Mouse (Mus musculus): ENCODE data around the gene Cav3.

DNA sequence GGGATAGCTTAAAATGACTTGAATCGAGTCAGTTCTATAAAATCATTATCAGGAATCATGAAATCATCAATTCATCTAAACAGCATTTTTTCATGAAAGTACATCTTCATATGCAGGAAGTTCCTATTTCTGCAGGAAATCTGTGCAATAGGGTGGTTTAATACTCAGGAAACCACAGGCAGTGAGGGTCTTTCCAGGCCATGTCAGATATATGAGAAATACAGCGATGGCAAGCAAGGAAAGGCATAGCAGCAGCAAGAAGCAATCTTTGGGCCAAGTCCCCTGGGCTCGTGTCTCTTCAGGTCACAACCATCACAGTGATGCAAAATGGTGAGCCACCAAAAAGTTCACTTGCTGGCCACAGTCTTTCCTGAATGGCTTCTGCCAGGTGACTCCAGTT, 13.6 kb upstream of the Cav3 start:
- no peak for TF ChIP-seq MYOD1 (IDR thresholded peaks at IDR 0.05; ENCODE audit: control insufficient read depth in 1 of 3, insufficient read length in 2 of 3, low read depth in 2 of 3)
- no peak for TF ChIP-seq E2F4 (IDR thresholded peaks at IDR 0.05; ENCODE audit: insufficient read depth)
- TF ChIP-seq MAX (IDR thresholded peaks at IDR 0.05; ENCODE audit: low read depth), result no peak
- TF ChIP-seq POLR2A (IDR thresholded peaks at IDR 0.05; ENCODE audit: insufficient read length, low read depth), result no peak
- no peak for TF ChIP-seq POLR2AphosphoS2 (IDR thresholded peaks at IDR 0.05; ENCODE audit: insufficient read length, low read depth)
- TF ChIP-seq USF1 (IDR thresholded peaks at IDR 0.05; ENCODE audit: low read depth), result no peak
- no peak for TF ChIP-seq TCF12 (IDR thresholded peaks at IDR 0.05; ENCODE audit: insufficient read depth, poor library complexity, severe bottlenecking)
- TF ChIP-seq SRF (IDR thresholded peaks at IDR 0.05; ENCODE audit: control insufficient read depth, insufficient read length, low read depth), result no peak
- no peak for TF ChIP-seq CEBPB (IDR thresholded peaks at IDR 0.05; ENCODE audit: insufficient read depth, poor library complexity, severe bottlenecking)
- TF ChIP-seq REST (IDR thresholded peaks at IDR 0.05; ENCODE audit: insufficient read depth, insufficient read length), result no peak
- TF ChIP-seq MYOG (IDR thresholded peaks at IDR 0.05; ENCODE audit: control insufficient read depth in 1 of 3, insufficient read depth in 1 of 3, insufficient read length in 2 of 3, low read depth in 2 of 3), result no peak
- no peak for TF ChIP-seq TCF3 (IDR thresholded peaks at IDR 0.05; ENCODE audit: insufficient read length, low read depth)

All from myocyte (in vitro differentiated cells).